Mouse (Mus musculus) spleen, adult 2 months (tissue): ENCODE results near the gene Capns1.

ENCODE experiments used
- CTCF ChIP-seq: fragments of 200-500 bp; IDR thresholded peaks from 2 replicates; pipeline ENCODE4 v1.5.1; 2011; ENCODE audit warnings: mild to moderate bottlenecking, inconsistent platforms; ENCODE audit not compliant: insufficient read depth, insufficient read length, insufficient replicate concordance; ENCODE audit errors: extremely low read depth
- POLR2A ChIP-seq: fragments of 200-500 bp; IDR thresholded peaks from 2 replicates; pipeline ENCODE4 v1.6.1; 2011; ENCODE audit warnings: low read depth, low read length, inconsistent platforms

DNA sequence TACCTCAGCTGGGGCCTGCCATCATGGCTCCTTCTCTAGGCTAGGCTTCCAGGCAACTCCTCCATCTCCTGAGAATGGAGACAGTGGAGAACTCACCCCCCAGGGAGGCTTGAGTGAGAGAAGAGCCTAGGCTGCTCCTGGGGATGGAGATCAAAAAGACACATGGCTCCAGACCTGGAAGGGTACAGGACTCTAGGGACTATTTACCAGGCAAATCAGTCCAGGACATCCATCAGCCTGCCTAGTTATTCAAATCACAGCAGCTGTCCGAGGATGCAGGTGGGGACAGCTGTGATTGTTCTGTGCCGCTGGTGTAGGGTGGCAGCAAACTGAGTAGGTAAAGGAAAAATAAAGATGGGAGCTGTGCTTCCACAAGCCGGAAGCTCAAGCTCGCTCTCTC lies 37.0 kb upstream of the Capns1 start, which contains the start of gene Ovol3:
- TF ChIP-seq POLR2A: no peak
- no peak for TF ChIP-seq CTCF
